Mouse (Mus musculus): Measurements from ENCODE around the gene Irx1.

GRCm38 (mm10) chr13:71957147-71957546 is 6.4 kb downstream of the Irx1 start:
- TF ChIP-seq CTCF (IDR thresholded peaks at IDR 0.05; ENCODE audit: borderline replicate concordance, extremely low read depth, insufficient read depth, insufficient read length) (no peak), POLR2A (IDR thresholded peaks at IDR 0.05; ENCODE audit: borderline replicate concordance, extremely low read depth, insufficient read depth, insufficient read length, poor library complexity, severe bottlenecking) (no peak)
